Mouse (Mus musculus) MEL (cell line): ENCODE data around the gene Dhrs11.

Source experiments
- CTCF ChIP-seq, 3 experiments: IDR thresholded peaks in 2 of 3; conservative IDR thresholded peaks in 1 of 3; 2 replicates each; pipeline ENCODE4 v1.5.1; 2011 to 2012; ENCODE audit warnings: low read length in 3 of 3, low read depth in 2 of 3, mild to moderate bottlenecking in 2 of 3, improper control_type of control experiment in 1 of 3, inconsistent platforms in 1 of 3, mixed read lengths in 1 of 3, moderate library complexity in 1 of 3; ENCODE audit not compliant: control insufficient read depth in 1 of 3, insufficient read depth in 1 of 3, poor library complexity in 1 of 3, severe bottlenecking in 1 of 3
- E2F4 ChIP-seq: IDR thresholded peaks from 2 replicates; pipeline ENCODE4 v1.6.1; 2011; ENCODE audit warnings: low read depth, low read length, improper control_type of control experiment, borderline replicate concordance
- EP300 ChIP-seq, 2 experiments: IDR thresholded peaks; 2 replicates each; pipeline ENCODE4 v1.6.1; 2011; ENCODE audit warnings: improper control_type of control experiment in 2 of 2, low read length in 2 of 2, low read depth in 1 of 2, mild to moderate bottlenecking in 1 of 2
- GATA1 ChIP-seq: IDR thresholded peaks from 2 replicates; pipeline ENCODE4 v1.6.1; 2011; ENCODE audit warnings: low read depth, low read length, improper control_type of control experiment
- MAFK ChIP-seq: IDR thresholded peaks from 2 replicates; pipeline ENCODE4 v1.6.1; 2011; ENCODE audit warnings: low read depth, mild to moderate bottlenecking, low read length, improper control_type of control experiment, borderline replicate concordance
- NRF1 ChIP-seq: IDR thresholded peaks from 2 replicates; pipeline ENCODE4 v1.6.1; 2014; ENCODE audit warnings: low read depth, mild to moderate bottlenecking, inconsistent platforms, low read length, improper control_type of control experiment, moderate library complexity; ENCODE audit not compliant: poor library complexity, insufficient read depth, severe bottlenecking
- POLR2A ChIP-seq, 2 experiments: IDR thresholded peaks; 2 replicates each; pipeline ENCODE4 v1.6.1; 2011 to 2012; ENCODE audit warnings: low read length in 2 of 2, mild to moderate bottlenecking in 2 of 2, control low read depth in 1 of 2, improper control_type of control experiment in 1 of 2, low read depth in 1 of 2, moderate library complexity in 1 of 2; ENCODE audit not compliant: control insufficient read depth in 1 of 2, insufficient read depth in 1 of 2, poor library complexity in 1 of 2
- TCF12 ChIP-seq: IDR thresholded peaks from 2 replicates; pipeline ENCODE4 v1.6.1; 2014; ENCODE audit warnings: low read depth, mild to moderate bottlenecking, inconsistent platforms, low read length, improper control_type of control experiment, moderate library complexity
- ZKSCAN1 ChIP-seq: IDR thresholded peaks from 2 replicates; pipeline ENCODE4 v1.6.1; 2012; ENCODE audit warnings: low read depth, mild to moderate bottlenecking, inconsistent platforms, low read length, improper control_type of control experiment, moderate library complexity

- TF ChIP-seq ZKSCAN1, result no peak
- no peak for TF ChIP-seq POLR2A (IDR thresholded peaks at IDR 0.05; ENCODE audit: control insufficient read depth in 1 of 2, insufficient read depth in 1 of 2, low read depth in 1 of 2, low read length in 2 of 2, poor library complexity in 1 of 2)
- TF ChIP-seq CTCF (IDR thresholded peaks at IDR 0.05 in 2 of 3, conservative IDR thresholded peaks at IDR 0.05 in 1 of 3; ENCODE audit: control insufficient read depth in 1 of 3, insufficient read depth in 1 of 3, low read depth in 2 of 3, low read length in 3 of 3, poor library complexity in 1 of 3, severe bottlenecking in 1 of 3), result no peak
- no peak for TF ChIP-seq MAFK
- TF ChIP-seq NRF1, result no peak
- no peak for TF ChIP-seq EP300 (IDR thresholded peaks at IDR 0.05; ENCODE audit: low read depth in 1 of 2, low read length in 2 of 2)
- no peak for TF ChIP-seq TCF12
- no peak for TF ChIP-seq GATA1
- no peak for TF ChIP-seq E2F4
Observed at GRCm38 (mm10) chr11:84775560-84775959, 53.2 kb downstream of the Dhrs11 start.
